Mouse (Mus musculus) MEL (cell line): ENCODE measurements around the gene Fktn.
A peak's percentile ranks its signal among the peaks of the same experiment; 100 is the strongest.

Source experiments
- CHD1 ChIP-seq: IDR thresholded peaks from 2 replicates; pipeline ENCODE4 v1.6.1; 2012; ENCODE audit warnings: low read depth, mild to moderate bottlenecking, inconsistent platforms, low read length, improper control_type of control experiment
- CTCF ChIP-seq, 3 experiments: IDR thresholded peaks in 2 of 3; conservative IDR thresholded peaks in 1 of 3; 2 replicates each; pipeline ENCODE4 v1.5.1; 2011 to 2012; ENCODE audit warnings: low read length in 3 of 3, low read depth in 2 of 3, mild to moderate bottlenecking in 2 of 3, improper control_type of control experiment in 1 of 3, inconsistent platforms in 1 of 3, mixed read lengths in 1 of 3, moderate library complexity in 1 of 3; ENCODE audit not compliant: control insufficient read depth in 1 of 3, insufficient read depth in 1 of 3, poor library complexity in 1 of 3, severe bottlenecking in 1 of 3
- EP300 ChIP-seq, 2 experiments: IDR thresholded peaks; 2 replicates each; pipeline ENCODE4 v1.6.1; 2011; ENCODE audit warnings: improper control_type of control experiment in 2 of 2, low read length in 2 of 2, low read depth in 1 of 2, mild to moderate bottlenecking in 1 of 2
- GABPA ChIP-seq: IDR thresholded peaks from 2 replicates; pipeline ENCODE4 v1.6.1; 2012; ENCODE audit warnings: low read depth, mild to moderate bottlenecking, inconsistent platforms, low read length, improper control_type of control experiment, moderate library complexity
- GATA1 ChIP-seq: IDR thresholded peaks from 2 replicates; pipeline ENCODE4 v1.6.1; 2011; ENCODE audit warnings: low read depth, low read length, improper control_type of control experiment
- MAFK ChIP-seq: IDR thresholded peaks from 2 replicates; pipeline ENCODE4 v1.6.1; 2011; ENCODE audit warnings: low read depth, mild to moderate bottlenecking, low read length, improper control_type of control experiment, borderline replicate concordance
- NRF1 ChIP-seq: IDR thresholded peaks from 2 replicates; pipeline ENCODE4 v1.6.1; 2014; ENCODE audit warnings: low read depth, mild to moderate bottlenecking, inconsistent platforms, low read length, improper control_type of control experiment, moderate library complexity; ENCODE audit not compliant: poor library complexity, insufficient read depth, severe bottlenecking
- POLR2A ChIP-seq, 2 experiments: IDR thresholded peaks; 2 replicates each; pipeline ENCODE4 v1.6.1; 2011 to 2012; ENCODE audit warnings: low read length in 2 of 2, mild to moderate bottlenecking in 2 of 2, control low read depth in 1 of 2, improper control_type of control experiment in 1 of 2, low read depth in 1 of 2, moderate library complexity in 1 of 2; ENCODE audit not compliant: control insufficient read depth in 1 of 2, insufficient read depth in 1 of 2, poor library complexity in 1 of 2
- TBP ChIP-seq: IDR thresholded peaks from 2 replicates; pipeline ENCODE4 v1.8.0; 2011; ENCODE audit warnings: low read depth, low read length, improper control_type of control experiment
- ZC3H11A ChIP-seq: IDR thresholded peaks from 2 replicates; pipeline ENCODE4 v1.6.1; 2012; ENCODE audit warnings: low read depth, mild to moderate bottlenecking, inconsistent platforms, low read length, improper control_type of control experiment

- TF ChIP-seq CHD1 (no peak), POLR2A (IDR thresholded peaks at IDR 0.05; ENCODE audit: control insufficient read depth in 1 of 2, insufficient read depth in 1 of 2, low read depth in 1 of 2, low read length in 2 of 2, poor library complexity in 1 of 2) (no peak), GATA1 (no peak), CTCF (IDR thresholded peaks at IDR 0.05 in 2 of 3, conservative IDR thresholded peaks at IDR 0.05 in 1 of 3; ENCODE audit: control insufficient read depth in 1 of 3, insufficient read depth in 1 of 3, low read depth in 2 of 3, low read length in 3 of 3, poor library complexity in 1 of 3, severe bottlenecking in 1 of 3) (peak; percentile 41 to 54 (median 46); a peak in 5 of 6 replicates), GABPA (no peak), TBP (no peak), NRF1 (no peak), MAFK (no peak), ZC3H11A (no peak), EP300 (IDR thresholded peaks at IDR 0.05; ENCODE audit: low read depth in 1 of 2, low read length in 2 of 2) (no peak)
Measured at GRCm38 (mm10) chr4:53715977-53716376, 2.2 kb downstream of the Fktn start.
